18 mouse cellular contexts compared by ENCODE assay signal in genomic region chr16:72769214-72769834, GRCm38 (mm10).
A peak's percentile ranks its signal among the peaks of the same experiment; 100 is the strongest.
DNase-seq lines count a peak whose midpoint lies in the region; ATAC-seq and TF ChIP-seq lines count a peak whose summit lies in the region.
"Had no signal": no experiment of that assay in that cellular context is flagged by ENCODE, and none has a peak within 500 bp of the region (broad histone marks: within the 10 kb centered on the region; RNA-seq: fewer than 3 reads in every experiment).

No protein-coding gene starts in this region.

- no peak for DNase-seq in hindbrain, embryonic 10.5 days (ENCODE audit: low spot score)
- no peak for DNase-seq in midbrain, postnatal 0 days (ENCODE audit: low spot score)
- no peak for DNase-seq in right cerebral cortex, postnatal 4 days
- DNase-seq in layer of hippocampus, adult 2 months (ENCODE audit: low spot score in 2 of 2): no peak
- DNase-seq: adrenal gland, postnatal 36 days; cerebellum, adult 2 months; layer of hippocampus, adult 9-11 months; liver; liver, postnatal 0 days; lung, postnatal 4 days; right cerebral cortex, postnatal 25 days had no signal

- TF ChIP-seq CTCF in midbrain, postnatal 0 days (IDR thresholded peaks at IDR 0.05): no peak
- no peak for TF ChIP-seq CTCF in layer of hippocampus, adult 2 months (conservative IDR thresholded peaks at IDR 0.05)

- 69% methylated on average over 8 of the region's 8 CpGs for WGBS in hindbrain, embryonic 10.5 days
- WGBS in hindbrain, embryonic 16.5 days: 79% methylated on average over 8 of the region's 8 CpGs
- WGBS in hindbrain, embryonic 12.5 days: 67% methylated on average over 8 of the region's 8 CpGs
- 81% methylated on average over 8 of the region's 8 CpGs for WGBS in limb, embryonic 15.5 days
- WGBS in midbrain, postnatal 0 days: 79% methylated on average over 8 of the region's 8 CpGs

- H3K4me3 ChIP-seq in hindbrain, embryonic 10.5 days: no peak overlapping the region
- H3K4me3 ChIP-seq in hindbrain, embryonic 16.5 days (ENCODE audit: low read length): no peak overlapping the region
- no peak overlapping the region for H3K4me3 ChIP-seq in hindbrain, embryonic 12.5 days
- no peak overlapping the region for H3K4me3 ChIP-seq in limb, embryonic 15.5 days
- H3K4me3 ChIP-seq in midbrain, postnatal 0 days (ENCODE audit: low read depth, low read length): no peak overlapping the region
- no peak overlapping the region for H3K4me3 ChIP-seq in layer of hippocampus, adult 2 months

- ATAC-seq in hindbrain, embryonic 16.5 days: no peak
- peak; percentile 26; the same call in 1 of the 2 replicates for ATAC-seq in hindbrain, embryonic 12.5 days (ENCODE audit: low FRiP score)
- ATAC-seq in limb, embryonic 15.5 days (ENCODE audit: insufficient number of reproducible peaks, low FRiP score, low TSS enrichment, low read depth): peak; percentile 30; the same call in 1 of the 2 replicates
- ATAC-seq in midbrain, postnatal 0 days (ENCODE audit: low FRiP score): 0 out of 2 replicates have a peak, but pooled peaks have one; percentile 20
- ATAC-seq: activated CD4-positive, CD25-positive, alpha-beta regulatory T cell, adult 4 months; liver, postnatal 0 days; Patski had no signal

- no peak overlapping the region for H3K9ac ChIP-seq in hindbrain, embryonic 16.5 days (ENCODE audit: low read depth, low read length)
- H3K9ac ChIP-seq in hindbrain, embryonic 12.5 days: no peak overlapping the region
- no peak overlapping the region for H3K9ac ChIP-seq in limb, embryonic 15.5 days
- no peak overlapping the region for H3K9ac ChIP-seq in midbrain, postnatal 0 days (replicated peaks; ENCODE audit: low read length, poor library complexity, severe bottlenecking)
- H3K9ac ChIP-seq: liver, postnatal 0 days had no signal

- peak overlapping the region; percentile 73 for H3K27ac ChIP-seq in hindbrain, embryonic 10.5 days
- no peak overlapping the region for H3K27ac ChIP-seq in hindbrain, embryonic 16.5 days (ENCODE audit: low read depth, low read length)
- no peak overlapping the region for H3K27ac ChIP-seq in hindbrain, embryonic 12.5 days
- H3K27ac ChIP-seq in limb, embryonic 15.5 days: no peak overlapping the region
- no peak overlapping the region for H3K27ac ChIP-seq in midbrain, postnatal 0 days (ENCODE audit: low read depth, low read length)
- no peak overlapping the region for H3K27ac ChIP-seq in layer of hippocampus, adult 2 months
- H3K27ac ChIP-seq: kidney, postnatal 0 days; stomach, postnatal 0 days had no signal

- no peaks in the 10 kb centered on the region for H3K9me3 ChIP-seq in hindbrain, embryonic 10.5 days
- H3K9me3 ChIP-seq in hindbrain, embryonic 16.5 days (ENCODE audit: control insufficient read depth, low read length): no peaks in the 10 kb centered on the region
- no peaks in the 10 kb centered on the region for H3K9me3 ChIP-seq in hindbrain, embryonic 12.5 days (replicated peaks)
- H3K9me3 ChIP-seq in limb, embryonic 15.5 days: no peaks in the 10 kb centered on the region
- H3K9me3 ChIP-seq in midbrain, postnatal 0 days (ENCODE audit: low read length): no peaks in the 10 kb centered on the region

- no peaks in the 10 kb centered on the region for H3K36me3 ChIP-seq in hindbrain, embryonic 10.5 days
- no peaks in the 10 kb centered on the region for H3K36me3 ChIP-seq in hindbrain, embryonic 16.5 days (ENCODE audit: control insufficient read depth, insufficient read depth, low read length)
- no peaks in the 10 kb centered on the region for H3K36me3 ChIP-seq in hindbrain, embryonic 12.5 days
- H3K36me3 ChIP-seq in limb, embryonic 15.5 days: no peaks in the 10 kb centered on the region
- no peaks in the 10 kb centered on the region for H3K36me3 ChIP-seq in midbrain, postnatal 0 days (ENCODE audit: insufficient read depth, low read length)

- no peaks in the 10 kb centered on the region for H3K27me3 ChIP-seq in hindbrain, embryonic 10.5 days (ENCODE audit: insufficient read depth, poor library complexity, severe bottlenecking)
- no peaks in the 10 kb centered on the region for H3K27me3 ChIP-seq in hindbrain, embryonic 16.5 days (replicated peaks; ENCODE audit: control insufficient read depth, insufficient read depth, low read length)
- H3K27me3 ChIP-seq in hindbrain, embryonic 12.5 days: no peaks in the 10 kb centered on the region
- H3K27me3 ChIP-seq in limb, embryonic 15.5 days: no peaks in the 10 kb centered on the region
- H3K27me3 ChIP-seq in midbrain, postnatal 0 days (ENCODE audit: insufficient read depth, low read length): no peaks in the 10 kb centered on the region
- H3K27me3 ChIP-seq: Patski had no signal

- H3K4me2 ChIP-seq in hindbrain, embryonic 16.5 days (ENCODE audit: low read length): no peak overlapping the region
- H3K4me2 ChIP-seq in hindbrain, embryonic 12.5 days (replicated peaks): no peak overlapping the region
- no peak overlapping the region for H3K4me2 ChIP-seq in limb, embryonic 15.5 days
- no peak overlapping the region for H3K4me2 ChIP-seq in midbrain, postnatal 0 days (ENCODE audit: low read depth, low read length, poor library complexity, severe bottlenecking)

- peaks cover 56% of the 10 kb centered on the region for H3K4me1 ChIP-seq in hindbrain, embryonic 10.5 days (replicated peaks)
- peaks cover 9% of the 10 kb centered on the region for H3K4me1 ChIP-seq in hindbrain, embryonic 16.5 days (ENCODE audit: control insufficient read depth, insufficient read depth, low read depth, low read length)
- H3K4me1 ChIP-seq in hindbrain, embryonic 12.5 days: peaks cover 31% of the 10 kb centered on the region
- H3K4me1 ChIP-seq in limb, embryonic 15.5 days: peaks cover 7% of the 10 kb centered on the region; the same call in 1 of the 2 replicates
- H3K4me1 ChIP-seq in midbrain, postnatal 0 days (ENCODE audit: insufficient read depth, low read length): no peaks in the 10 kb centered on the region; the same call in 1 of the 2 replicates
